Mouse (Mus musculus) midbrain, embryonic 11.5 days (tissue): ENCODE measurements at regions not wholly inside any gene's neighbourhood (a gene's known extent, or its start where the extent isn't known, plus 50 kb on each side); places are given as distances from the start of the nearest gene placed in this dataset.
A peak's percentile ranks its signal among the peaks of the same experiment; 100 is the strongest.
"Not testable (repeated sequence)": the region's sequence is repeated elsewhere in the genome, so short reads cannot be mapped to it uniquely, and the experiment has no call there.

Source experiments
- ATAC-seq: fragments of 200-750 bp; cut with Nextera tagmentation; 2 replicates; pipeline ENCODE4 v1.8.0; 2017; ENCODE audit warnings: moderate TSS enrichment, moderate library complexity; ENCODE audit not compliant: low FRiP score
- DNase-seq: peaks from one replicate; pipeline ENCODE4 v3.0.0; 2015; ENCODE audit warnings: low spot score; ENCODE audit errors: missing footprints
- H3K27ac ChIP-seq: fragments of 300-500 bp; sonication (generic); 2 replicates; pipeline ENCODE4 v1.5.1; 2014; ENCODE audit warnings: low read depth, low read length
- H3K27me3 ChIP-seq: fragments of 300-500 bp; sonication (generic); 2 replicates; pipeline ENCODE4 v1.6.1; 2014; ENCODE audit warnings: mild to moderate bottlenecking, low read length, moderate library complexity, mixed read lengths; ENCODE audit not compliant: control insufficient read depth, insufficient read depth
- H3K36me3 ChIP-seq: fragments of 300-500 bp; sonication (generic); 2 replicates; pipeline ENCODE4 v1.6.1; 2014; ENCODE audit warnings: mild to moderate bottlenecking, low read length, moderate library complexity, mixed read lengths; ENCODE audit not compliant: control insufficient read depth, insufficient read depth
- H3K4me1 ChIP-seq: fragments of 300-500 bp; sonication (generic); 2 replicates; pipeline ENCODE4 v1.6.1; 2014; ENCODE audit warnings: low read length; ENCODE audit not compliant: control insufficient read depth, insufficient read depth
- H3K4me2 ChIP-seq: fragments of 300-500 bp; sonication (generic); 2 replicates; pipeline ENCODE4 v1.6.1; 2014; ENCODE audit warnings: mild to moderate bottlenecking, moderate library complexity
- H3K4me3 ChIP-seq: fragments of 300-500 bp; sonication (generic); 2 replicates; pipeline ENCODE4 v1.5.1; 2014; ENCODE audit warnings: low read depth, low read length
- H3K9ac ChIP-seq: fragments of 300-500 bp; sonication (generic); 2 replicates; pipeline ENCODE4 v1.6.1; 2014; ENCODE audit warnings: low read length
- H3K9me3 ChIP-seq: fragments of 300-500 bp; sonication (generic); 2 replicates; pipeline ENCODE4 v1.6.1; 2016; ENCODE audit warnings: low read length; ENCODE audit not compliant: control insufficient read depth
- WGBS: fragments of 180-500 bp; shearing (Covaris S2); extraction: QIAGEN DNeasy Blood & Tissue Kit; methylation state at CpG from one replicate; pipeline ENCODE4 v1.1.7; 2014; 5-methylcytosine and 5-hydroxymethylcytosine counted together

GRCm38 (mm10) chr4:17092132-17092531, 2513.1 kb upstream of the Gm12353 start:
- H3K4me1 ChIP-seq: no peaks in the 10 kb centered on the region
- ATAC-seq (peak; percentile 48; the same call in 1 of the 2 replicates), DNase-seq (no peak)
- no peak overlapping the region for H3K4me2 ChIP-seq
- H3K27ac ChIP-seq: no peak overlapping the region
- H3K9ac ChIP-seq: no peak overlapping the region
- H3K27me3 ChIP-seq: no peaks in the 10 kb centered on the region
- no peak overlapping the region for H3K4me3 ChIP-seq
- 7% methylated on average over 3 of the region's 3 CpGs for WGBS
- no peaks in the 10 kb centered on the region for H3K36me3 ChIP-seq
- no peaks in the 10 kb centered on the region for H3K9me3 ChIP-seq

- H3K9ac ChIP-seq, H3K4me1 ChIP-seq, H3K27me3 ChIP-seq, H3K4me2 ChIP-seq, H3K9me3 ChIP-seq, H3K4me3 ChIP-seq, DNase-seq, H3K27ac ChIP-seq, H3K36me3 ChIP-seq, ATAC-seq: not testable (repeated sequence)
Measured at GRCm38 (mm10) chr4:17107916-17108315, 2497.3 kb upstream of the Gm12353 start.
